Mouse (Mus musculus) MEL (cell line): Measurements from ENCODE around the gene Muc16.

Experiments
- CTCF ChIP-seq, 3 experiments: IDR thresholded peaks in 2 of 3; conservative IDR thresholded peaks in 1 of 3; 2 replicates each; pipeline ENCODE4 v1.5.1; 2011 to 2012; ENCODE audit warnings: low read length in 3 of 3, low read depth in 2 of 3, mild to moderate bottlenecking in 2 of 3, improper control_type of control experiment in 1 of 3, inconsistent platforms in 1 of 3, mixed read lengths in 1 of 3, moderate library complexity in 1 of 3; ENCODE audit not compliant: control insufficient read depth in 1 of 3, insufficient read depth in 1 of 3, poor library complexity in 1 of 3, severe bottlenecking in 1 of 3
- ELF1 ChIP-seq: IDR thresholded peaks from 2 replicates; pipeline ENCODE4 v1.6.1; 2014; ENCODE audit warnings: low read depth, mild to moderate bottlenecking, inconsistent platforms, low read length, improper control_type of control experiment, moderate library complexity
- EP300 ChIP-seq, 2 experiments: IDR thresholded peaks; 2 replicates each; pipeline ENCODE4 v1.6.1; 2011; ENCODE audit warnings: improper control_type of control experiment in 2 of 2, low read length in 2 of 2, low read depth in 1 of 2, mild to moderate bottlenecking in 1 of 2
- GATA1 ChIP-seq: IDR thresholded peaks from 2 replicates; pipeline ENCODE4 v1.6.1; 2011; ENCODE audit warnings: low read depth, low read length, improper control_type of control experiment
- KAT2A ChIP-seq: conservative IDR thresholded peaks from 2 replicates; pipeline ENCODE4 v1.6.1; 2012; ENCODE audit warnings: low read depth, low read length, improper control_type of control experiment, inconsistent platforms
- MAFK ChIP-seq: IDR thresholded peaks from 2 replicates; pipeline ENCODE4 v1.6.1; 2011; ENCODE audit warnings: low read depth, mild to moderate bottlenecking, low read length, improper control_type of control experiment, borderline replicate concordance
- MEF2A ChIP-seq: IDR thresholded peaks from 2 replicates; pipeline ENCODE4 v1.6.1; 2014; ENCODE audit warnings: low read depth, mild to moderate bottlenecking, inconsistent platforms, low read length, improper control_type of control experiment; ENCODE audit not compliant: poor library complexity, insufficient replicate concordance, severe bottlenecking; ENCODE audit errors: extremely low read depth
- MYB ChIP-seq: IDR thresholded peaks from 2 replicates; pipeline ENCODE4 v1.6.1; 2011; ENCODE audit warnings: mild to moderate bottlenecking, low read depth, low read length, improper control_type of control experiment
- NELFE ChIP-seq: IDR thresholded peaks from 2 replicates; pipeline ENCODE4 v1.6.1; 2011; ENCODE audit warnings: low read depth, low read length, improper control_type of control experiment
- POLR2A ChIP-seq, 2 experiments: IDR thresholded peaks; 2 replicates each; pipeline ENCODE4 v1.6.1; 2011 to 2012; ENCODE audit warnings: low read length in 2 of 2, mild to moderate bottlenecking in 2 of 2, control low read depth in 1 of 2, improper control_type of control experiment in 1 of 2, low read depth in 1 of 2, moderate library complexity in 1 of 2; ENCODE audit not compliant: control insufficient read depth in 1 of 2, insufficient read depth in 1 of 2, poor library complexity in 1 of 2
- TBP ChIP-seq: IDR thresholded peaks from 2 replicates; pipeline ENCODE4 v1.8.0; 2011; ENCODE audit warnings: low read depth, low read length, improper control_type of control experiment
- ZMIZ1 ChIP-seq: IDR thresholded peaks from 2 replicates; pipeline ENCODE4 v1.6.1; 2012; ENCODE audit warnings: low read depth, mild to moderate bottlenecking, inconsistent platforms, low read length, improper control_type of control experiment, moderate library complexity

- TF ChIP-seq MAFK (no peak), TBP (no peak), POLR2A (IDR thresholded peaks at IDR 0.05; ENCODE audit: control insufficient read depth in 1 of 2, insufficient read depth in 1 of 2, low read depth in 1 of 2, low read length in 2 of 2, poor library complexity in 1 of 2) (no peak), KAT2A (no peak), MYB (no peak), EP300 (IDR thresholded peaks at IDR 0.05; ENCODE audit: low read depth in 1 of 2, low read length in 2 of 2) (no peak), GATA1 (no peak), CTCF (IDR thresholded peaks at IDR 0.05 in 2 of 3, conservative IDR thresholded peaks at IDR 0.05 in 1 of 3; ENCODE audit: control insufficient read depth in 1 of 3, insufficient read depth in 1 of 3, low read depth in 2 of 3, low read length in 3 of 3, poor library complexity in 1 of 3, severe bottlenecking in 1 of 3) (no peak), ELF1 (no peak), MEF2A (no peak), ZMIZ1 (no peak), NELFE (no peak)
Observed at GRCm38 (mm10) chr9:18473324-18474128, 200.8 kb downstream of the Muc16 start.
